Mouse (Mus musculus): ENCODE data around the gene 2300002M23Rik. TPM values are rescaled to one million over a fixed set of nuclear protein-coding genes. Genes with fewer than 3 reads are reported as not detected.

Gene 2300002M23Rik
- polyA plus RNA-seq, 1 experiment from 2014 or later, result not detected

- H3K4me3 ChIP-seq, result no peak overlapping the region
- no peaks in the 10 kb centered on the region for H3K4me1 ChIP-seq
- ATAC-seq (replicated peaks), result no peak
- no peaks in the 10 kb centered on the region for H3K36me3 ChIP-seq (replicated peaks)
- no peak overlapping the region for H3K9ac ChIP-seq
- no peak overlapping the region for H3K27ac ChIP-seq
- H3K9me3 ChIP-seq, result no peaks in the 10 kb centered on the region
- no peak overlapping the region for H3K4me2 ChIP-seq
- WGBS, result 82% methylated on average over 9 of the region's 9 CpGs
- no peaks in the 10 kb centered on the region; the same call in 1 of the 2 replicates for H3K27me3 ChIP-seq (replicated peaks)
These were observed 9.9 kb upstream of the 2300002M23Rik start for GRCm38 (mm10) chr17:35557351-35557750.

DNA sequence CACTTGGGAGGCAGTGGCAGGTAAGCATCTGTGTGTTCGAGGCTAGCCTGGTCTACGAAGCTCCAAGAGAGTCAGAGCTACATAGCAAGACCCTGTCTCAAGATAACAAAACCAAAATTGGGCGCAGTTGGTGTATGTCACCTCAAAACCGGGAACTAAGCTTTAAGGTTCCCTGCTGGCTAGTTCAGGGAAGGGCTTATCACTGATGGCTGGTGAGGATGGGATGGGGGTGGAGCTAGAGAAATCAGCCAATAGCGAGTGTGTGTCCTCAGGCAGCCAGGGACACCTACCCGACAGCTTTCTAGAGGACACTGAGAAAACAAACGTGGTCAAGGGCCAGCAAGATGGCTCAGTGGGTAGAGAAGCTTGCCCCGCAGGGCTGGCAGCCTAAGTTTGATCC lies 9.0 kb upstream of the 2300002M23Rik start:
- no peak overlapping the region for H3K4me2 ChIP-seq
- no peaks in the 10 kb centered on the region for H3K4me1 ChIP-seq
- no peaks in the 10 kb centered on the region for H3K36me3 ChIP-seq (replicated peaks)
- ATAC-seq (replicated peaks), result no peak
- no peak overlapping the region for H3K4me3 ChIP-seq
- H3K27me3 ChIP-seq (replicated peaks), result no peaks in the 10 kb centered on the region; the same call in 1 of the 2 replicates
- H3K27ac ChIP-seq, result no peak overlapping the region
- no peak overlapping the region for H3K9ac ChIP-seq
- 60% methylated on average over 8 of the region's 8 CpGs for WGBS
- H3K9me3 ChIP-seq, result no peaks in the 10 kb centered on the region

DNA sequence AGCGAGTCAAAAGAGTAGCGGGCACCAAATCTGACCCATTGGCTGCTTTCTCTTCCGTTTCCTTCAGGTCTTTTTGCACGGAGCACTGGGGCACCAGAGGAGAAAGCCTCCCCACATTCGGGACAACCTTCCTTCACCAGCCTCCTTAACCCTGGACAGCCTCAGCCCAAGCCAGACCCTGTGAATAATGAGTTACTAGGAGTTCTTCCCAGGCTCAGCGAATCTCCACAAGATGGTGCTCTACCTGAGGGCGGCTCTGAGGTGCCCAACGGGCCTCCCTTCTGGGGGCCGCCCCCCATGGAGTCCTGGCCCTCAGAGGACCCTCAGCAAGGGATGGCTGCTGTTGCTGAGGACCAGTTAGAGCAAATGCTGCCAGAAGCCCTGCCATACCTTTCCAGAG lies 517 bp downstream of the 2300002M23Rik start:
- WGBS, result 27% methylated on average over 9 of the region's 9 CpGs
- no peak for ATAC-seq (replicated peaks)
- H3K4me1 ChIP-seq, result peaks cover 13% of the 10 kb centered on the region

GRCm38 (mm10) chr17:35569091-35569944 lies 2.1 kb downstream of the 2300002M23Rik start:
- WGBS, result 2% methylated on average over 28 of the region's 28 CpGs
- H3K27ac ChIP-seq, result no peak overlapping the region
- H3K4me3 ChIP-seq, result peak overlapping the region; percentile 31
- ATAC-seq (replicated peaks), result peak; percentile 66; the same call in 1 of the 2 replicates
- peak overlapping the region; percentile 63 for H3K4me2 ChIP-seq
- no peaks in the 10 kb centered on the region for H3K9me3 ChIP-seq
- peak overlapping the region; percentile 27; the same call in 1 of the 2 replicates for H3K9ac ChIP-seq
- peaks cover 12% of the 10 kb centered on the region; the same call in 1 of the 2 replicates for H3K27me3 ChIP-seq (replicated peaks)
- H3K36me3 ChIP-seq (replicated peaks), result no peaks in the 10 kb centered on the region
- H3K4me1 ChIP-seq, result peaks cover 13% of the 10 kb centered on the region

More for the DNA sequence above, 517 bp downstream of the 2300002M23Rik start:
- Histone ChIP-seq H3K36me3 (replicated peaks) (no peaks in the 10 kb centered on the region), H3K27me3 (replicated peaks) (peaks cover 12% of the 10 kb centered on the region; the same call in 1 of the 2 replicates), H3K9ac (no peak overlapping the region), H3K4me2 (no peak overlapping the region), H3K27ac (no peak overlapping the region), H3K9me3 (no peaks in the 10 kb centered on the region), H3K4me3 (no peak overlapping the region)

DNA sequence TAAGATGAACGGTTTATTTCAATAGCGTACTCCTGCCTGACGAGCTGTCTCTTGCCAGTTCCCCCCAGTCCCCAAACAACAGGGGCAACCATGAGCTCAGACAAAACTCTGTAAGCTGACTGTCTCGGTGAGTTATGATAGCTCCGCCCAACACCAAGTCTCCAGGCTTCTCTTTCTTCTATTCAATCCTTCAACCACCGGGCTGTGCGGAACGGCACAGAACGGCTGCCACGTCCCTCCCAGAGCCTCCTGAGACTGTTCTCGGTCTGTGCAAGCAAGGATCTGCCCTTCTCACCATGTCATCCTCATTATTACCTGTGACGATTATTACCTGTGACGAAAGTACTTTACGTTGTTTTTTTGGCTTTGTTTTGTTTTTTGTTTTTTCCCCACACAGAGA lies 3.6 kb downstream of the 2300002M23Rik start:
- Histone ChIP-seq H3K9ac (no peak overlapping the region), H3K27me3 (replicated peaks) (peaks cover 12% of the 10 kb centered on the region; the same call in 1 of the 2 replicates), H3K4me2 (no peak overlapping the region), H3K4me3 (no peak overlapping the region), H3K27ac (no peak overlapping the region), H3K9me3 (no peaks in the 10 kb centered on the region), H3K36me3 (replicated peaks) (no peaks in the 10 kb centered on the region), H3K4me1 (peaks cover 13% of the 10 kb centered on the region)
- ATAC-seq (replicated peaks), result no peak
- 71% methylated on average over 14 of the region's 14 CpGs for WGBS

DNA sequence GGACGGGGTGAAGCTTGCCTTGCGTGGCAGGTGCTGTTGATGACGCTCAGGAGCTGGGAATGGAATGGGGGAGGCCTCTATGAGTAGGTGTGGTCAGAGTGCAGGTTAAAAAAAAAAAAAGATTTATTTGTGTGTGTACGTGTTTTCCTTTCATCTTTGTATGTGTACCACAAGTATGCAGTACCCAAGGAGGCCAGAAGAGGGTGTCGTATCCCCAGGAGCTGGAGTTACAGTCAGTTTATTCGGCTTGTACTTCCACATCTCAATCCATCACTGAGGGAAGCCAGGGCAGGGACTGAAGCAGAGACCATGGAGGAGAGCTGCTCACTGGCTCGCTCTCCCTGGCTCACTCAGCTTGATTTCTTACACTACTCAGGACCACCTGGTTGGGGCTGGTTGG lies 4.2 kb downstream of the 2300002M23Rik start:
- H3K27me3 ChIP-seq (replicated peaks), result peaks cover 12% of the 10 kb centered on the region; the same call in 1 of the 2 replicates
- H3K36me3 ChIP-seq (replicated peaks), result no peaks in the 10 kb centered on the region
- peaks cover 13% of the 10 kb centered on the region for H3K4me1 ChIP-seq
- H3K4me2 ChIP-seq, result no peak overlapping the region
- 98% methylated on average over 7 of the region's 7 CpGs for WGBS
- no peak overlapping the region for H3K27ac ChIP-seq
- H3K9me3 ChIP-seq, result no peaks in the 10 kb centered on the region
- H3K4me3 ChIP-seq, result no peak overlapping the region
- ATAC-seq (replicated peaks), result no peak
- no peak overlapping the region for H3K9ac ChIP-seq

DNA sequence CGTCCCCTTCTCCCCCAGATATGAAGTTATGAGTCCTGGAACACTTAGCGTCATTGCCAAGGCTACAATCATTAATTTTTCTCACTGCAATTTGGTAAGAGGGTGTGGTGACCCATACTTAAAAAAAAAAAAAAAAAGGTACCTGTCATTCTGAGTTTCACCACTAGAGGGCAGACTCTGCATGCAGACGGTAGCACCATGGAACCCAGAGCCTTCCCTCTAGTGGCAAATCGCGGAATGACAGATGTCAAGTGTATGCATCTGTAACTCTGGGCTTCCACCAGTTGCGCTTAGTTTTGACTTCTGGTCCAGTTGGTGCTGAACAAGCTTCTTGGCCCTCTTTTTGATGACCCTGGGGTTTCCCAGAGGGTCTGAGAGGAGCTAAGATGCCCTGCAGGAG lies 11.0 kb downstream of the 2300002M23Rik start:
- H3K27me3 ChIP-seq (replicated peaks), result no peaks in the 10 kb centered on the region
- H3K4me2 ChIP-seq, result no peak overlapping the region
- no peak overlapping the region for H3K27ac ChIP-seq
- no peak for ATAC-seq (replicated peaks)
- no peak overlapping the region for H3K4me3 ChIP-seq
- H3K36me3 ChIP-seq (replicated peaks), result no peaks in the 10 kb centered on the region
- 18% methylated on average over 6 of the region's 6 CpGs for WGBS
- no peaks in the 10 kb centered on the region for H3K4me1 ChIP-seq
- no peaks in the 10 kb centered on the region for H3K9me3 ChIP-seq
- no peak overlapping the region for H3K9ac ChIP-seq

DNA sequence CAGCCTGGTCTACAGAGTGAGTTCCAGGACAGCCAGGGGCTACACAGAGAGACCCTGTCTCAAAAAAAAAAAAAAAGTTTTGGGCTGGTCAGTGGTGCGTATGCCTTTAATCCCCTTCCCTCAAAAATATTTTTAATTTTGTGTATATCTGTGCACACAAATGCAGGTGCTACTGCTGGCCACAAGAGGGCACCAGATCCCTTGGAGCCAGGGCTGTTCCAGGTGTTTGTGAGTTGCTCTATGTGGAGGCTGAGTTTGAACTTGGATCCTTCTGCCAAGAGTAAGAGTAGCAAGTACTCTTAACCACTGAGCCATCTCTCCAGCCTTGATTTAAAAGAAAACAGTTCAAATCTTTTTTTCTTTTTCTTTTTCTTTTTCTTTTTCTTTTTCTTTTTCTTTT lies 15.7 kb downstream of the 2300002M23Rik start:
- H3K4me3 ChIP-seq, result no peak overlapping the region
- H3K27me3 ChIP-seq (replicated peaks), result no peaks in the 10 kb centered on the region
- no peaks in the 10 kb centered on the region for H3K36me3 ChIP-seq (replicated peaks)
- ATAC-seq (replicated peaks), result no peak
- no peak overlapping the region for H3K4me2 ChIP-seq
- WGBS, result 92% methylated on average over 1 of the region's 1 CpGs
- no peak overlapping the region for H3K9ac ChIP-seq
- H3K9me3 ChIP-seq, result no peaks in the 10 kb centered on the region
- H3K27ac ChIP-seq, result no peak overlapping the region
- peaks cover 4% of the 10 kb centered on the region for H3K4me1 ChIP-seq

DNA sequence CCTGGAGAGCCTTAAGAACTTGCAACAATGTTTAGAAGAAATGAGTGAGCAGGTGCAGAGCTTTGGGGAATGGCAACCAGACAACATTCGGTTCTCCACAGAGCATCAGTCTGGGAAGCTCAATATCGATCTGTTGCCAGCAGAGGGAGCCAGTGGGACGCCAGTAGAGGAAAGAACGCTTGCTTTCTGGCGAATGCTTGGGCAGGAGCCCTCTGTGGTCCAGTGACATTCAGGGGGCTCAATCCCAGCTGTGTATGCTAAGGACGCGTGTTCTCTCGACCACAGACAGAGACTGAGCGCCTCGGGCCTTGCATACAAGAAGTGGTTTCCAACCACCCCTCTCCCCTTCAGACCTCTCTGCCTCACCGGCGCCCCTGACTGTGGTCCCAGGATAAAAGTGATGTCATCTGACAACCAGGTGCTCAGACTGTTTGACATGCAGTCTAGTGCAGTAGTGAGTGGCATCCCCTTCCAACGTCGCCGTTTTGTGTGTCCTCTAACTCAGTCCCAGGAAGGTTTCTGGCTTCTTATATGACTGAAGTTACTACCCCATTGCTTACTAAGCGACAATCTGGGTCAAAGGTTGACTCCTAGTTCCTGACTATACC lies 17.2 kb downstream of the 2300002M23Rik start:
- H3K4me3 ChIP-seq, result peak overlapping the region; percentile 12; the same call in 1 of the 2 replicates
- H3K27ac ChIP-seq, result no peak overlapping the region
- H3K9ac ChIP-seq, result peak overlapping the region; percentile 31; the same call in 1 of the 2 replicates
- peak overlapping the region; percentile 44 for H3K4me2 ChIP-seq
- no peaks in the 10 kb centered on the region for H3K9me3 ChIP-seq
- 16% methylated on average over 16 of the region's 16 CpGs for WGBS
- no peaks in the 10 kb centered on the region for H3K27me3 ChIP-seq (replicated peaks)
- ATAC-seq (replicated peaks), result peak; percentile 84
- H3K4me1 ChIP-seq, result peaks cover 4% of the 10 kb centered on the region
- H3K36me3 ChIP-seq (replicated peaks), result no peaks in the 10 kb centered on the region

DNA sequence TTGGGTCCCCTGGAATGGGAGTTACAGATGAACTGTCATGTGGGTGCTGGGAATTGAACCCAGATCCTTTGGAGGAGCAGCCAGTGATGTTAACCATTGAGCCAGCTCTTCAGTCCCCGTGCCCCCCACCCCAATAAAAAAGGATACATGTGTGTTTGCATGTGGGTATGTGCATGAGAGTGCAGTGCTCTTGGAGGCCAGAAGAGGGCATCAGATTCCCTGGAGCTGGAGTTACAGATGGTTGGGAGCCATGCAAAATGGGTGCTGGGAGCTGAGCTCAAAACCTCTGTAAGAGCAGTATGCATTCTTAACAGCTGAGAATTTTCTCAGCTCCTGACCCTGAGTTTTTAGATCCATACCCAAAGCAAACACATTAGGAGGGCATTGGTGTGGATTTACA lies 20.0 kb downstream of the 2300002M23Rik start:
- peaks cover 10% of the 10 kb centered on the region for H3K4me1 ChIP-seq
- no peaks in the 10 kb centered on the region for H3K9me3 ChIP-seq
- no peak overlapping the region for H3K4me2 ChIP-seq
- H3K36me3 ChIP-seq (replicated peaks), result no peaks in the 10 kb centered on the region
- WGBS, result 87% methylated on average over 1 of the region's 1 CpGs
- H3K27me3 ChIP-seq (replicated peaks), result no peaks in the 10 kb centered on the region
- ATAC-seq (replicated peaks), result no peak
- no peak overlapping the region for H3K27ac ChIP-seq
- H3K4me3 ChIP-seq, result no peak overlapping the region
- no peak overlapping the region for H3K9ac ChIP-seq

DNA sequence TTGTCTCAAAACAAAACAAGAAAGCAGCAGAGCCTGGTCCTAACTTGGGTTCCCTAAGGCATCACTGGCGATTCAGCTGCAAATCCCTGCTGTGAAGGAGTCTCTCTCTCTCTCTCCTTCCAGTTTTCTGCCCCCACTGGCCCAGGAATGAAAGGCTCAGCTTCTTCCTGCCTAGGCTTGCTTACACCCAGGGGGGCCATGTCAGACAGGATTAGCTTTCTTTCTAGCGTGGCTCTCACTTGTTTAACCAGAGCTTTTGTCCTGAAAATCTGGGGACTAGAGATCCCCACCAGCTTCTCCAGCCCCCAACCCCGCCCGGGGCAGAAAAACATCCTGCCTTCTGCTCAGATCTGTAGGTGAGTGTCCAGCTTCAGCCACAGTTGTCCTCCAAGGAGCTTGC lies 21.1 kb downstream of the 2300002M23Rik start:
- Histone ChIP-seq H3K9me3 (no peaks in the 10 kb centered on the region), H3K4me2 (no peak overlapping the region), H3K4me1 (peaks cover 10% of the 10 kb centered on the region), H3K27ac (no peak overlapping the region), H3K9ac (no peak overlapping the region), H3K27me3 (replicated peaks) (no peaks in the 10 kb centered on the region; the same call in 1 of the 2 replicates), H3K4me3 (no peak overlapping the region), H3K36me3 (replicated peaks) (no peaks in the 10 kb centered on the region)
- no peak for ATAC-seq (replicated peaks)
- WGBS, result 2% methylated on average over 4 of the region's 4 CpGs

- Histone ChIP-seq H3K4me1 (0 out of 2 replicates have a peak, but pooled peaks cover 6% of the 10 kb centered on the region), H3K36me3 (replicated peaks) (no peaks in the 10 kb centered on the region), H3K9me3 (no peaks in the 10 kb centered on the region), H3K4me3 (no peak overlapping the region), H3K4me2 (no peak overlapping the region; the same call in 1 of the 2 replicates), H3K27me3 (replicated peaks) (no peaks in the 10 kb centered on the region; the same call in 1 of the 2 replicates), H3K27ac (peak overlapping the region; percentile 70), H3K9ac (no peak overlapping the region)
- WGBS, result 52% methylated on average over 21 of the region's 21 CpGs
- ATAC-seq (replicated peaks), result peak; percentile 87
These were observed 23.4 kb downstream of the 2300002M23Rik start for GRCm38 (mm10) chr17:35590410-35591218.
